Mouse (Mus musculus): Measurements from ENCODE around the gene Fmod.

DNA sequence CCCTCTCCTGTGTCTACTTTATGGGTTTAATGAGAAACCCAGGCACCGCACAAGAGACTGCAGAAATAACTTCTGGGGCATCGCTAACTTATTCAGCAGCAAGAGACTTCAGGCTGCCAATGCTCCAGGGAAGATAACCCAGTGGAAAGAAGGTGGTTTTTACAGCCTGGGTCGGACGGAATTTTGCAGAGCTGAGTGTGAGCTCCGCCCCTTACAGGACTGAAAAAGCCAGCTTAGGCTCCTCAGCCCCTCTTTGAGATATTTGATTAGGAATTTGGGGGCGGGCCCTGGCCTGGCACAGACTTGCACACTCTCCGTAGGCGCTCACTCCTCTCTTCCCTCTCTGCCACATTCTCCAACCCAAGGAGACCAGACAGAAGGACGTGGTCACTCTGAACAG lies at the start of gene Fmod:
- no peak for TF ChIP-seq CTCF (IDR thresholded peaks at IDR 0.05; ENCODE audit: control insufficient read depth, insufficient read depth, insufficient replicate concordance, low read depth, low read length)
- TF ChIP-seq POLR2A (IDR thresholded peaks at IDR 0.05; ENCODE audit: control insufficient read depth, low read depth, low read length) = no peak
